Mouse (Mus musculus): Measurements from ENCODE around the gene Ctcf.

The Ctcf gene

DNA sequence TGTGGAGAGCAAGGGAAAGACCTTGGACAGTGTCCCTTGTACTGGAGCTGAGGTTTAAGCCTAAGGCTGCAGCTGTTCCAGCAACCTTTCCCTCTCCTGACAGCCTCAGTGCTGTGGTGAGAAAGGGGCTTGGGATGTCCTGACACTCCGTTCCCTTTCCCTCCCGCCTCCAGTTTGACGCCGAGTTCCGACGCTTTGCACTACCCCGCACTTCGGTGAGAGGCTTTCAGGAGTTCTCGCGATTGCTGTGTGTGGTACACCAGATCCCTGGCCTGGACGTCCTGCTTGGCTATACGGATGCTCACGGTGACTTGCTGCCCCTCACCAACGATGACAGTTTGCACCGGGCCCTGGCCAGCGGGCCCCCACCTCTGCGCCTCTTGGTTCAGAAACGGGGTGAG, 65.6 kb downstream of the Ctcf start:
- DNase-seq, result peak; percentile 30

DNA sequence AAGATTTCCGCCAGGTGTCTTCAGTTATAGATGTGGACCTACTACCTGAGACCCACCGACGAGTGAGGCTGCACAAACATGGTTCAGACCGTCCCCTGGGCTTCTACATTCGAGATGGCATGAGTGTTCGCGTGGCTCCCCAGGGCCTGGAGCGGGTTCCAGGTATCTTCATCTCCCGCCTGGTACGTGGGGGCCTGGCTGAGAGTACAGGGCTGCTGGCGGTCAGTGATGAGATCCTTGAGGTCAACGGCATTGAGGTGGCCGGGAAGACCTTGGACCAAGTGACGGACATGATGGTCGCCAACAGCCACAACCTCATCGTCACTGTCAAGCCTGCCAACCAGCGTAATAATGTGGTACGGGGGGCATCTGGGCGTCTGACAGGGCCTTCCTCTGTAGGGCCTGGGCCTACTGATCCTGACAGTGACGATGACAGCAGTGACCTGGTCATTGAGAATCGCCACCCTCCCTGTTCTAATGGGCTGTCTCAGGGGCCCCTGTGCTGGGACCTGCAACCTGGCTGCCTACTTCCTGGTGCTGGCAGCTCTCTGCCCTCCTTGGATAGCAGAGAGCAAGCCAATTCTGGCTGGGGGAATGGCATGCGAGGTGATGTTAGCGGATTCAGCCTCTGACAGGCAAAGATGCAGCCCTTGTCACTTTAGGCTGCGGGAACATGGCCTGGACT, 66.5 kb downstream of the Ctcf start:
- peak; percentile 22 for DNase-seq

DNA sequence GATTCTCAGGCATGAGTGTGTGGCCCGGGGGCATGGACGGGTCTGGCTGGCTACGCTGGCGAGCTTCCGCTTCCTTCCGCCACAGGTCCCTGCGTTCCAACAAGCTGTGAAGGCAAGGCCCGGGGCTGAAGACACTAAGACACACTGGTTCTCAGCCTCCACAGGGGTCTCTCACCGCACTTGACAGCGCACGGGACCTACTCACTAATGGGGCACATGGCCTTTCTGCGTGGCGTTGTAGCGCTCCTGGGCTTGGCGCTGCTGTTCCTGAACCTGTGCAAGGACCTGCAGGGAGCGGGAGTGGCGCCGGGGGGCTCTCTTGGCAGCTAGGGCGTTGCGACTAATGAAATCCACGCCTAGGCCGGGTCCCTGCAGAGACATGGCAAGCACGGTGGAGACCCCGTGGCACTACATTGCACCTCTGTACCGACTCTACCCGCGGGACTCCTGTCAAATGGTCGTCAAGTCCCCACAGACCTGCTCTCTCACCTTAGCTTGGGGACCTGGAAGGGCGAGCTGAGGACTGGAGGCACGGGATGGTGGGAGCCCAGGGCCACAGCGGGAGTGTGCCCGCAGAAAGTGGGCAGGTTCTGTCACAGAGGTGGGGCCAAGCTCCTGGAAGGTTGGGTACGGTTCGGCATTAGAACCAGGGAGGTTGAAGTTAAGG, 67.9 kb downstream of the Ctcf start:
- DNase-seq, result peak; percentile 23

DNA sequence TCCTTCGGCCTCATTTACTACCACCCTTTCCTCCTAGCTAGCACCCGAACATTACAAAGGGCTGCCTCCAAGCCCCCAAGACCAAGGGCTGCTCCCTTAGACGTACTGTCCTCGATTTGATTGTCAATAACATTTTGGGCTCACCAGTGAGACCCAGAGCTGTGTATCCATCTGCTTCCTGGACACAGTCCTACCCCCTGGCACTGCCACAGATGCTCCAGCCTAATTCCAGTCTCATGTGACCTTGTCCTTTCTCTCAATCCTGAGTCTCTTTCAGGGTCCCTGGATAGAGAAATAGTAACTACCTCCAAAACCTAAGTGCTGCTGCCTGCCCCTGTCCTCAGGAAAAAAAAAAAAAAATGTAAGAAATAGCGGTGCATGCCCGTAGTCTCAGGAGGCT, 68.6 kb downstream of the Ctcf start:
- no peak for DNase-seq

DNA sequence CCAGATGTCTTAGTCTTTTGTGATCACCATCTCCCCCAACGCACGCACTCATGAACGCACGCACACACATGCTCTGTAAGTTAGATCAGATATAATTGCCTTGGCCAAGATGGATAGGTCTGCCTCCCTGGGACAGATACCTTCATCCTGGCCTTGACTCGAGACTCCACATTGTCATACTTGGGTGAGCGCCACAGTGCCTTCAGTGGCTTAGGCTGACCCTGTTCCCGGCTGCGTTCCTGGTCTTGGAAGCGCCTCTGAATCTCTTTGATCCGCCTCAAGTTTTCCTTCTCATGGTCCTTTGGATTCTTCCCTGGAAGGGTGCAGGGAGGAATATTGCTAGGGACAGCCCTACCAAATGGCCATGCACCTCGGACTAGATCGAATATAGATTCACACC, 70.1 kb downstream of the Ctcf start:
- DNase-seq, result no peak

DNA sequence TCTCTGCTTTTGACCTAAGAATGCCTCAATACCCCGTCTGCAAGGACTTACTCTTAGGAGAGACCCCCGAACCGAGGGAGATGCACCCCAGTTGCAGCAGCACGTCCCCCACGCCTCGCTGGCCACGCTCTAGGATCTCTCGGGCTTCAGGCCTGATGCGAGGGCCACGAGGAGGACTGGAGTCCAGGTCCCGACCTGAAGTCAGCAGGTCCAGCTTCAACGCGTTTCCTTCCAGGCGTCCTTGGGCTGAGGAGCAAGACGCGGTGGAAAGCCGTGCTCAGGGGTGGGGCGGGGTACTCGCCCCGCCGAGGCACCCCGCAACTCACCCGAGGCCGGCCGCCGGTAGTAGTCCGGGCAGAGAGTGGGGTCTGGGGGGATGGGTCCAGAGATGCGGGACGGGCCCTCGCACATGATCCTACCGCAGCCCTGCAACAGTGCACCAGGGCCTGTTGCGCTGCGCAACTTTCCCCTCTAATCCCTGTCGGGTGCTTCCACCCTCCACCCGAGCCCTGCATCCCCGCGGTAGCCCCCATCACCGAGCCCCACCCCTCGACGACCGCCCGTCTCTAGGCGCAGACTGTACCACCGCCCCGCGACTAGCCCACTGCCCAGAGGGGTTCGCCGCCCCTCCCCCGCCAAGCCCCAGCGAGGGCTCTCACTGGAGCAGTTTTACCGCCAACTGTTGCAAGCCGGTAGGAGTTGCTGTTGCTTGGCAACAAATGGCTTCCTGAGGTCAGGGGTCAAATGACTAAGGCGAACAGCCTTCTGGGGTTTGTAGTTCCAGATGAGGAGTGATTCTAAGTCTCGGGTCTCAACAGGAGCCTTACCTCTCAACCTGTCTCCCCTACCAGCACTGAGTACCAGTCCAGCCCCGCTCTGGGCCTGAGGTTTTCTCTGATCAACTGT, 71.4 kb downstream of the Ctcf start, which contains the start of the genes 4933405L10Rik and Enkd1:
Gene 4933405L10Rik (plus strand): TSS at position 158 of the 906 bp plus-strand sequence.
Gene Enkd1 (minus strand): TSS at position 713 of the 906 bp plus-strand sequence.
- peak; percentile 88 for DNase-seq

DNA sequence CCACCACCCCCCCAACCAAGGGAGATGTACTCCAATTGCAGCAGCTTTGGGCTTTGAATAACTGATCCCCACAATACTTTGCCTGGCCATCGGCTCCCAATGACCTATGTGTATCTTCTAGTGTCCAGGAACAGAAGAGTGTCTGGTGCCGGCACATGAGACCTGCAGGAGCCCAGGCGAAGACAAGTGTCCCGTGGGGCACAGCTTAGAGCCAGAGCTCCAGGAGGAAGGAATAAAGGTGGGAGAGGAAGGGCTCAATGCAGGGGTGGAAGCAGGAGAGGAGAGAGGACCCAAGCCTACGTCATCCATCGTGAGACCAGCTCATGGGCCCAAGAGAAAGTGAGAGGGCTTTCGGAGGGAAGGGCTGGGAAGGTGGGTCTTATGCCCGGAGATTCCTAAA, 72.3 kb downstream of the Ctcf start:
- peak; percentile 20 for DNase-seq

DNA sequence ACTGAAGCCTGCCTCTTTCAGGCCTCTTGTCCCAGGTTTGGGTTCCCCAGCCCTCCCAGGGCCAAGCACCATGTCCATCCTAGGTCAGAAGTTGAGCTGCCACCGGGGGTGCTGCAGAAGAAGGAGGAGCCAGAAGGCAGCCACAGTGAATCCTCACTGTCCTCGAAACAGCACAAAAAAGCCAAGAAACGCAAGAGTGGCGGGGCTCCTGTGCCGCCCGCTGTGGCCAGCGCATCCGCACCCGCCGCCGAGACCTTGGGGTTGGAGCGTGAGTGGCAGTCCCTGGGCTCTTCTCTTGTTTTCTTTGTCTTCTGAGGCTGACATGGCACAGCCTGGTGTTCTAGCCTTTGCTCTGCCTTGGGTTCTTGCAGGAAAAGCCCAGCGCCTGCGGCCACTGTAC, 72.9 kb downstream of the Ctcf start:
- peak; percentile 35 for DNase-seq

DNA sequence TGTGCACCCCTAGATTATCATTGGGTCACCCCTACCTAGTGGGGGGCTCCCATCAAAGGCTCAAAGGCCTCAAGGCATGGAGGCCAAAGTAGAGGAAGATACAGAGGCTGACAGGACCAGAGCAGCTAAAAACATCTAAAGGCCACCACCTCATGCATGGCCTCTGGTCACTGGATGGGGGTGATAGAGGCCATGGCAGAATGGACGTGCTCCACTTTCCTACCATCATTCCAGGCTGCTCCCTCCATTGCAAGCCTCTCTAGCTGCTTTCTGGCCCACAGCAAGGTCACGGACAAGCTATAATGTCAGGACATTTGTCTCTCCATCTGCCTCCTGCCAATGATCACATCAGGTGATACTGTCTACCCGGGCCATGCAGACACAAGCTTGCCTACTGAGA, 75.9 kb downstream of the Ctcf start:
- no peak for DNase-seq

DNA sequence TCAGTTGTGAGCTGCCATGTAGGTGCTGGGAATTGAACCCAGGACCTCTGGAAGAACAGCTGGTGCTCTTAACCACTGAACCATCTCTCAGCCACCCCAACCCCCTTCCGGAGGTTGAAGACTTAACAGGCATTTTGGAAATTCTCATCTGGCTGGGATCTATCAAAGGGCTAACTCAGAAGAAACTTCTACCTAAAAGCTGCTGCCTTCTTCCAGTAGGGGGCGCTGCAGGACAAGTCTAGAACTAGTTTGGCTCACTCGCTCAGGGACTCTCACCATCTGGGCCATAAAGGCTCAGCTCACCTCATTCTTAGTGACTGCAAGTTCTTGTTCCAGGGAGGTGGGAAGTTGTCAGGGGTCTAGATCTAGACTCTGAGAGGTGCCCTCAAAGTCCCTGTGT, 77.8 kb downstream of the Ctcf start:
- peak; percentile 95 for DNase-seq

DNA sequence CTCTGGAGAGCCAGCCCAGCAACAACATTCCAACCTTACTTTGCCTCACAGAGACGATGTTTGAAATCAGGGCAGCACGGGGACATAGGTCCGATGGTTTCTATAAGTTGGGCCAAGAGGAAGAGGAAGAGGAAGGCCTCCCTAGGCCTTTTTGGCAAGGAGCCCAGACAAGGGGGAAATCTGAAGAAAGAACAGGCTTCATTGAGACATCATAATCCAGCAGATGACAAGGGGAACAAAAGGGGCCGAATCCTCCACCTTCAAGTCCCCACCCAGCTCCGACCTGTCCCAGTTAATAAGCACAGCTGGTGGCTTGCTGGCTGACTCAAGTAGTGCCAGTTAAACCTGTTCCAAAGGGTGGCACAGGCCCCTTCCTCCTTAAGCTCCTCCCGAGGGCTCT, 78.7 kb downstream of the Ctcf start:
- DNase-seq, result no peak

DNA sequence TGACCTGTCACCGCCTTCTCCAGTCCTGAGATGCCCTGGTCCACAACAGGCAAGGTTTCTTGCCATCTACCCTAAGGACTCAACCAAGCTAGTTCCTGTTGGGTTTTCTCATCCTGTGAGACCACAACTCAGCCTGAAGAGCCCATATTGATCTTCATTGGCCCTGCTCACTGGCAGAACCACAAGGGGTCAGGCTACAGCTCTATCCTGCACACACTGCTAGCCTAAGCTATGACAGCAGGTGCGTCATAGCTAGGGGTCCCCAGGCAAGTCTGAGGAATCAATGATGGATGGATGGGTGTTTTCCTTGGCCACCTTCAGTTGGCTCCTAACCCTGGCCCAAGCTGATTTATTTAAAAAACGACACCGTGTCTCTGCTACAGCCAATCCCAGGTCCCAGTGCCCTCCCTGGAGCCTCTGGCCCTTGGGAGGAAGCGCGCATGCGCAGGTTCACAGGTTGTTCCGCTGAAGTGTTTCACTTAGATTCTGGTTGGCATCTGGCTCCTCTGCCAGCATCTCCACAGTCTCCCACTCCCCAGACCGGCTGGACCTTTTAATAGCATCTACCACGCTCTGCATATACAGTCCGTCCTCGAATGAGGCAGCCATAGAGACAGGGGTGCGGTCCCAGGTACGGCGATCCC, 80.1 kb downstream of the Ctcf start:
- no peak for DNase-seq

DNA sequence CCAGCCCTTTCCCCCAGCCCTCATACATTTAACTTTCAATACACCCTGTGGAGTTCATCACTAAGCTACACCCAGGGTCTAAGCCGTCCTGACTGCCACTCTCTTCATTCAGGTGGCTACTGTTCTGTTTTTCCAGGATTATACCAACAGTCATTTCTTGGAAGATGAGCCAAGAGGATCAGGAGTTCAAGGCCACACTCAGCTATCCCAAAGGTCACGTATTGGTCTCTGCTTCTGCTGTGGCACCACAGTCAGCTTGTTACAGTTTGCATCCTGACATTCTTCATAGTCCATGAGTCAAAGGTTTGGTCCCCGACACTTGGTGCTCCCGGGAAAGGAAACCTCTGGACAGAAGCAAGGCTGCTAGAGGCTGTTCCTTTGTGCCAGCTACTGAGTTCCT, 83.3 kb downstream of the Ctcf start:
- DNase-seq, result no peak

DNA sequence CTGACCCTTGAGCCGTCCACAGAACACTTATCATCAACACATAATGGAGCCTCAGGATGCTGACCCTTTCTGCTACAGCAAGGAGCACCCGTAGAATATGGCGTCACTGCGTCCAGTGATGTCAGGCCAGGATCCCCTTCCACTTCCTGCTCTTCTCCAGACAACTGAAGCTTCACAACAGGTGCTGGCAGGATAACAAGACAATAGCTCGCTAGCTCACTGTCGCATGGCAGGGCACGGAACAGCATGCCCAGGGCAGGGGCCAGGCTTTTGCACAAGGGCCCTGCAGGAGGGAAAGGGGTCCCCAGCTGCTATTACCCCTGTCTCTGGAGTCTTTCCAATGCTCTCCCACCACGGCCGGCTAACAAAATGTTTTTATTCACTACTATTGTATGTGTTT, 86.5 kb downstream of the Ctcf start:
- DNase-seq, result no peak

DNA sequence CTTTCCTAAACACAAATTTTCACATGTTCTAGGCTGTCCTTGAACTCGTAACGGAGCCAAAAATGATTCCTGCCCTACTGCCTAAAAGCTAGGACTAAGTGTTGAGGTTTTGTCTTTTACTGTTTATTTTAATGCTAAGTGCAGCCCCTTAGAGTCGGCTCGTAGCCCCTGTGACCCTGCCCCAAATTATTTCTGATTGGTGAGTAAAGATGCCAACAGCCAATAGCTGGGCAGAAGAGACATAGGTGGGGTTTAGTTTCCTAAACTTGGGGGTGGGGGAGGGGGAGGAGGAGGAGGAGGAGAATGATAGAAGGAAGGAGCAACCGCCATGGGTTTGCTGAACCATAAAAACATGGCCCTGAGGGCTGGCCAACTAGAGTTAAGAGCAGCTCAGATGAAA, 89.4 kb downstream of the Ctcf start:
- DNase-seq, result no peak

DNA sequence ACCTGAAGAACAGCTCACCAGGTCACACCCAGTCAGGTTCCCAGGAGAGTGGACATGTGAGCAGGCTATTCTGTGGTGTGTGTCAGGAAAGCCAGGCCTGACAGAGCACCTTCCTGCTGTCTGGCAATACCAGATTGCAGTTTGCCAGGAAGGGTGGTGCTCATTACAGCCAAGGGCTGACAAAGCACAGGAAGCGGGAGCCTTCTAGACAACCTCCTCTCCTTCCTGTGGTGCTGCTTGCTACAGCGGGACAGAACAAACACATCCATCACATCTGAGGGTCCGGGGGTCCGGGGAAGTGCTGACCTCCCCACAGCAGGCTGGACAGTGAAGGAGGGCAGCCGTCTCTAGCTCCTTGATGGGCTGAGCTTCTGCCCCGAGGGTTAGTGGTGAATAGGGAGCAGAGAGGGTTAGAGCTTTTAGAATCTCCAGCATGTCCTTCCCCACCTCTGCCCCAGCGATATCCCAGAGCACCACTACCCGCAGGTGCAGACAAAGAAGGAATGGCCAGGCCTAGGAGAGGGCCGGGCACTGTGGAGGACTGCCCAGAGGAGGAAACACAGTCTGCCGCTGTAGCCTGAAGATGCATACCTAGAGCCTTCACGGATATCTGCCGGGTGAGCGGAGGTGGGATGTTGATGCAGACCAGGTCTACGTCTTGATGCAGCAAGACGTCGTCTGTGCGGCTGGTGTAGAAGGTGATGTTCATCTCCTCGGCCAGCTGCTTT, 91.2 kb downstream of the Ctcf start:
- peak; percentile 38 for DNase-seq

DNA sequence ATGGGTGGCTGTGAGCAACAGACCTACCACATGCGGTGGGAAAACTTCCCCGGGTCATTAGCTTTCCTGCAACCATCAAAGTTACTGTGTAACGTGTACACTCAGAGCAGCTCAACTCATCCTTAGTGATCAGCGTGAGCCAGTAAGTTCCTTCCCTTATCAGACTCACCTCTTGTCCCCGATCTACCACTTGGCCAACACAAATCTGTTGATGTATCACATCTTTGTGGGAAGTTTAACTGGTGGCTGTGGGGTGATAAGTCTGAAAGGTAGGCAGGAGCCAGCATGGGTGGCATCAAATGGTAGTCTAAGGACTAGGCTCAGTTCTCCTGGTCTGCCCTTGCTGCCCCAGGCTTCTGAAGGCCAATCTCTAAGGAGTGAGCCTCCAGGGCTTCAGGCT, 95.8 kb downstream of the Ctcf start:
- no peak for DNase-seq

Data from thymus, postnatal 4 days (tissue).